Mouse (Mus musculus) embryo, embryonic 11.5 days (tissue): ENCODE measurements at regions not wholly inside any gene's neighbourhood (a gene's known extent, or its start where the extent isn't known, plus 50 kb on each side); places are given as distances from the start of the nearest gene placed in this dataset.

Experiments
- DNase-seq: peaks from one replicate; pipeline ENCODE4 v3.0.0-alpha.2; 2012; ENCODE audit warnings: low read depth, low spot score

DNA sequence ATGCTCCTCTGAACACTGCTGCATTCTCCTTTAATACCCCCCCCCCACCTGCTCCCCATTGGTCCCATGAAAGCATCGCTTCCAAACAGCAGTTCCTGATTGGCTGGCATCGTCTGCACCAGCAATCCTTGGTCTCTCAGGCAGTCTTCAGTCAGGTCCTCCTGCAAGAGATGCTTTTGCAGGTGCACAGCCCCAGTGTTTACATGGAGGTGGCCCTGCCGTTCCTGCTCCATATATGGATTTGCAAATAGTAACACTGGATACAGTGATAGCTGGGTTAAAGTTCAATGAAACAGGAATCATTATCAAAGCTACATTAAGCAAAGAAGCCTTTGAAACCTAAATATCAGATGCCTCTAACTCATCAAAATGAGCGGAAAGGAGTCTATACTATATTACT, 170.1 kb upstream of the Fat1 start:
- no peak for DNase-seq

DNA sequence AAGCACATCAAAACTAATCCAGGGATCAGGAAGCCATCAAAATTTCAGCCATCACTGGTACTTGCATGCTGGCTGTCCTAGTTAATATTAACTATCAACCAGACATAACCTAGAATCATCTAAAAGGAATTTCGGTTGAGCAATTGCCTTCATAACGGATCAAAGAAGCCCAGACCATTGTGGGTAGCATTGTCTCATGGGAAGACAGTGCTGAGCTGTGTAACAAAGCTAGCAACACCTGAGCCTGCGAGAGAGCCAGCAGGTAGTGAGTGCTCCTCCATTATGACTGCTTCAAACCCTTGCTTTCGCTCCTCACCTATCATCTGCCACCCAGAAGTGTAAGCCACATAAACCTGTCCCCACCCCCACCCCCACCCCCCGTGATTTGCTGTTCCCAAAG, 169.6 kb upstream of the Fat1 start:
- no peak for DNase-seq

DNA sequence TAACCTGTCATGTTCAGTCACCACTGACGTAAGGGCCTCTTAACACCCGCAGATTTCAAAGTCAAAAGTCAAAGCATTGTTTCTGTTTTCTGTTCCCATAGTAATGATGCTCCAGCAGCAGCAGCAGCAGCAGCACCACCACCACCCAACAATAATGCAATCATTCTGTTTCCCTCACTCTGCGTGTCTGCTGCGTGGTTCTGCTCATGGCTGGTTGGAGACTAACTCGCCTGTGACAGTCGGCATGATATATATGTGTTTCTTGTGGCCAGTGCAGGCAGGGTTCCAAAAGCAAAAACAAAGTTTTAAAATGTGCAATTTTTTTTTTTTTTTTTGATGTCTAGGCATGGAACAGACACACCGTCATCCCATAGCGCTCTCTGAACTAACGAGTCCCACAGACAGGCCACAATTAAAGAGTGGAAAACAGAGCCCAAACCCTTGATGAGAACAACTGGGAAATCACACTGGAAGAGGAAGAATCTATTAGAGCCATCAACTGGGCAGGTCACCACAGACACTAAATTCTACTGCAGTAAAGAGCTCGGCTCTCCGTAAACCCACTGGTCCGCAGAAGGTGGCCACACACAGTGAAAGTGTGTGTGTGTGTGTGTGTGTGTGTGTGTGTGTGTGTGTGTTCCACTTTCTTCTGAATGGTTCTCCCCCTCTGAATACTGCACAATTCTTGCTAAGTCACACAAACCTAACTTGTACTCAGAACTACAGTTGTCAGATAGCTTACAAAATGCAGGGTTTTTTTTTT, 169.0 kb upstream of the Fat1 start:
- peak; percentile 5 for DNase-seq

DNA sequence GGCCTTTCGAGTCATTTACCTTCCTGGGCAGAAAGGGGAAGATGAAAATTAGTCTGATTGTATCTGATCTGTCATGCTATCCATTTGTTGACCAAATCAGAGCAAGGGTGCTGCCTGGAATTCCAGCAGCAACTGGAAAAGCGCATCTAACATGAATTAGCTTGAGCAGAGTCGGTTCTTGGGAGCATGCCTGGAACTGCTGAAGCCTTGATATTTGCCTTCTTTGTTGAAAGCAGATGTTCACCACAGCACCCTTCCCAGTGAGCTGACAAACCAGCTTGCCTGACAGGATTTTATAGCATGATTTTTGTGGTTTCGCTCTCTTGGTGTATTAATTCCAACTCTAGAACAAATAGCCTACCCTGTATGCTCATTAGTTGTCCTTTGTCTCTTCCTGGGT, 168.0 kb upstream of the Fat1 start:
- no peak for DNase-seq

DNA sequence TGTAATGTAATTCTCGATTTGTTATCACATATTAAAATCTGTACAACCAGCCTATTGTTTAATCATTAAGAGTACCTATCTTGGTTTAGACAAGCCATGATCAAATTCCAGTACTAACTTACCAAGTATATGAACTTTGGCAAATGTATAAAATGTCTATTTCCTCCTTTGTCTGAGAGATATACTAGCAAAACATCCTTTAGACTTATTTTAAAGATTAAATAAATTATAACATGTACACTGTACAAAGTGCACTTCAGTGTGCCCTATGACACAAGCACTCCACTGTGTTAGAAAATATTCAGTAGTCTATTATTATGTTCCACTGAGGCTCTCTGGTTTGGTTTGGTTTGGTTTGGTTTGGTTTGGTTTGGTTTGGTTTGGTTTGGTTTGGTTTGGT, 156.0 kb upstream of the Fat1 start:
- DNase-seq: no peak

DNA sequence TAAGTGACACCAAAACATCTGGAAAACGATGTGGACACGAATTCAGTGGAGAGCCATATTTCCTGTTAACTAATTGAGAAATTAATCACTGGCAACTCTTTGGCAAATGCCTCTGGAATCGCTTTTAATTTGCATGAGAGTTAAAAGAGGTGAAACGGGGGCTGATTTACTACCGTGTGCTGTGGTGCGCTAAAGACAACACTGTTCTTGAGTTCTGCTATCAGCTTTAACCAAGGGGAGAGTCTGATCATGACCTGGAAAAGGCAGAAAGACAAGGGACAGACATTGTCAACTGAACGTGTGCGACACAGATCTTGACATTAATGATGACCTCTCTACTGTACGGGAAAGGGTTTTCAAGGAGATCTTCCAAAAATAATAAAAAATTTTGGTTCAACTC, 152.8 kb upstream of the Fat1 start:
- DNase-seq: no peak

DNA sequence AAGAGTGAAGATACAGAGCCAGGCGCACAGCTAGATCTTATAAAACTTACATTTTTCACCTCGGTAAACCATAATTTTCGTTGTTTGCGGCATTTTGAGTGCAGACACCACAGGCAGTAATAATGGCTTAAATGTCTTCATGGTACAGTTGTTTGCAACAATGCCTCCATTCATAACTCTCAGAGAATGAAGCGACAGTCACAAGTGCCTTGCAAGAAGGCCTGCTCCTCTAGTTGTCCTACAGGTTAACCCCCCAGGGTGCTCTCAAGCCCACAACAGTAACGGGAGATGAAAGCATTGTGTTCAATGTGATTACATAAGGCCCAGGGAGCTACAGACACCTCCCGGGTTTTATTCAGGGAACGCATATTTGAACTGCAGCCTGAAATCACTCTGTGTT, 150.1 kb upstream of the Fat1 start:
- DNase-seq: no peak

DNA sequence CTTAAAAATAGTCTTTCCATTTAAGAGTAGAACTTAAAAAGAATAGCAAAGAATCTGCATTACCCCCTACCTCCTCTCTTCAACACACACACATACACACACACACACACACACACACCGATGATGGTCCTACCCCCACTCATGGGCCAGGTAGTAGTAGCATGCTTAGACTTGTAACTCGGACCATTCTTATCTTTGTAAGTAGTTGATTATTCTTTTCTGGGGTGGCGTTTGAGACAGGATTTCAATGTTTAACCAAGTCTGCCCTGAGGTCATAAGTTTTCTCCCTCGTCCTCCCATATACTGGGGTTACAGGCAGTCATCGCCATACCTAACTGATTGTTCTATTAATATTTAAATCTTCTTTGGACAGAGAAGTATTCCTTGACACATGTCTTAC, 148.5 kb upstream of the Fat1 start:
- no peak for DNase-seq

DNA sequence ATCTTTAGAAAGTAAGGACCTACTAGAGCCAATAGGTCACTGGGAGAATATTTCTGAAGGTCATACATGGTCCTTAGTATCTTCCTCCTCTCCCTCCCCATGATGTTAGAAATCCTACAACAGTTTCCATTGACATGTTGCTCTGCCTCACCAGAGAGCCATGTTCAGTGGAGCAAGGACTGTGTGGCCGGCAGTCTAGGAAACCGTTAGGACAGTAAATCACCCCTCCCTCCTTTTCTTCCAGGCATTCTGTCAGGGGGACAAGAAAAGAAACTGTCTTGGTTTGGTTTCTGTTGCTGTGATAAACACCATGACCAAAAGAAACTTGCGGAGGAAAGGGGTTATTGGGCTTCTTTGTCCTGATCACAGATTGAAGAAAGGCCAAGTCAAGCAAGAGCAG, 147.0 kb upstream of the Fat1 start:
- DNase-seq: no peak

DNA sequence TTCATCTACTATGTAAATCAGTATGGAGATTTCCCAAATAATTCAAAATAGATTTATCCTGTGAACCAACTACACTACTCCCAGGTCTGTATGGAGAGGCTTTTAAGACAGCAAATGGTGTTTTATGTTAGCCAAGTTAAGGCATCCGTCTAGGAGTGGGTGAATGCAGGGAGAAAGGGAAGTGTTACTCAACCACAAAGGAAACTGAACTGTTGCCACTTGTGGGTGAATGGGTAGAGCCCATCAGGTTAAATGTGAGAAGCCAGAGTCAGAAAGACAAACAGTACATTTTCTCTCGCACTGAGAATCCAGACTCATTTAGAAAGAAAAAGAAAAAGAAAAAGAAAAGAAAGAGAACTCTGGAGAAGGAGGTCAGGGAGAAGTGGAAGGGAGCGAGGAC, 135.7 kb upstream of the Fat1 start:
- no peak for DNase-seq

DNA sequence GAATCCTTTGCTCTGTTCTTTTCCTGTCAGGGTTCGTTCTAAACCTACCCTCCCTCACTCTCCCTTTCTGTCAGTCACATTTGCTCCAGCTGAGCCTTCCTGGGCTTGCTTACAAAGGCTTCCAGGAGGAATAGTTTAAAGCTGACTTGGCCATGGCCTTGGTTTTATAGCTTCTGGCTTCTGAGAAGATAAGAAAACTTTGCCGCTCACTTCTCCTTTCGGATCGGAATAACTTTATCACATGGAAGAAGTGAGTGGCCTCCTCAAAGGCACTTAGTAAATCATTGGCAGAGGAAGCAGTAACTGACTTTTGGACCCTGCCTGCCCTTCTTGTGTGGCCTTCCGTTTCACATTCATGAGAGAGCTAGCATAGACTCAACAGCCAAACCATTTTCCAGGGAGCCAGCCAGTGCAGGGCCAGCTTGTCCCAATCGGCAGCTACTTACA, 134.4 kb upstream of the Fat1 start:
- peak; percentile 17 for DNase-seq

DNA sequence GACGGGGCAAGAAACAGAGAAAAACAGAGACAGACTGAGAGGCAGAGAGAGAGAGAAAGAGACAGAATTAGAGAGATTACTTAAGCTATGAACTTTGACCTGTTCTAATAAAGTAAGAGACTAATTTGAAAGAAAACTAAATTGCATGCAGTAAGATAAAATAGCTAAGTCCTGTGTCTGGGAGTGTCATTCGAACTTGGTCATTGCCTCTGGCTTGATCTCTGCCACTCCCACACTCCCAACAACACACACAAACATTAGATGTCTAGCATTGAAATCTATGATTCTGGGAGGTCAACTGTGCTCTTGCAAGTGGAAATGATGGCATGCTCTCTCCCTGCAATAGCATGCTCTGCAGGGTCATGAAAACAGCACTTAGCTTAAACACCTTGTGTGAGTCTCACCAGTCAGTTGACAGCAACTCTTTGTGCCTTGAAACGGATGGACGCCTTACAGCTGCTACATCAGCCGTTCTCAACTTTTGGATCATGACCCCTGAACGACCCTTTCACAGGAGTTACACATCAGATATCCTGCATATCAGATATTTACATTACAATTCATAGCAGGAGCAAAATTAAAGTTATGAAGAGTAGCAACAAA, 133.5 kb upstream of the Fat1 start:
- no peak for DNase-seq

DNA sequence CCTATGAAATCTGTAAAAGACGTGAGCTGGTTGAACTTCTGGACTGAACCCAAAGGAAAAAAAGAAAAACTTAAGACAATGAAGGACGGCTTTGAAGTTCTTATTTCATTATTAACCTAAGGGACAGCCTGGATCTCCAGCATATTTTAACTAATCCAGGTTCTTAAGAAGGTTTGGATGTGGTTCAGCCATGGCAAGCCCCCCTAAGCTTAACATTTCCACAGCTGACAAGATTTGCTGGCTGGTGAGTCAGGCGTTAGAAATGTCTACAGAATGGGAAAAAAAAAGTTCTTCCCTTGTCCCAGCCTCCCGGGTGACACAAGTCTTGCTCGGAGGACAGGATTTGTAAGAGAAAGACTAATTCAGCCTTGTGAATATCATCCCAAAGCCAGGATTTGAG, 132.9 kb upstream of the Fat1 start:
- no peak for DNase-seq

DNA sequence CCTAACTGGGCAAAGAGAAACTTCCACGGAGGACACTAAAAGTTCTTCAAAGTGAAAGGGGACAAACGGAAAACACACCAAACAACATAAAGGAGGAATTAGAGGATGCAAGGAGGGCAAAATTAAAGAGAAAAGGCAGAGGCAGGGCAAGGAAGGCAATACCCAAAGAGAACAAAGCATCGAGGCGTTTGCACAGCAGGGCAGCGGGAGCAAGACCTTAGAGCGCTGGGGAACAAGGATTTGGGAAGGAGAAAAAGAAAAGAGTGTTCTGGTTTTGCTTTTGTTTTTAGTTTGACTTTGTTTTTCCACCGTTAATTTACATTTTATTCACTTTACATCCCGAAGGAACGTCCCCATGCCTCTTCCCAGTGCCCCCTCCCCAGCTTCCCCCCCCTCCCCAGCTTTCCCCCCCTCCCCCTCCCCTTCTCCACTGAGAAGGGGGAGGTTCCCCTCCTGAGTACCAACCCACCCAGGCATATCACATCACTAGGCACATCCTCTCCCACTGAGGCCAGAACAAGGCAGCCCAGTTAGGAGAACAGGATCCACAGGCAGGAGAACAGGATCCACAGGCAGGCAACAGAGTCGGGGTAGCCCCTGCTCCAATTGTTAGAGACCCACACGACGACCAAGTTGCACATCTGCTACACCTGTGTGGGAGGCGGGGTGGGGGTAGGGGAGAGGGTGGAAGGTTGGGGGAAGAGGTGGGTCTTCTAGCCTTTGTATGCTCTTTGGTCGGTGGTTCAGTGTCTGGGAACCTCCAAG, 130.7 kb upstream of the Fat1 start:
- DNase-seq: no peak

DNA sequence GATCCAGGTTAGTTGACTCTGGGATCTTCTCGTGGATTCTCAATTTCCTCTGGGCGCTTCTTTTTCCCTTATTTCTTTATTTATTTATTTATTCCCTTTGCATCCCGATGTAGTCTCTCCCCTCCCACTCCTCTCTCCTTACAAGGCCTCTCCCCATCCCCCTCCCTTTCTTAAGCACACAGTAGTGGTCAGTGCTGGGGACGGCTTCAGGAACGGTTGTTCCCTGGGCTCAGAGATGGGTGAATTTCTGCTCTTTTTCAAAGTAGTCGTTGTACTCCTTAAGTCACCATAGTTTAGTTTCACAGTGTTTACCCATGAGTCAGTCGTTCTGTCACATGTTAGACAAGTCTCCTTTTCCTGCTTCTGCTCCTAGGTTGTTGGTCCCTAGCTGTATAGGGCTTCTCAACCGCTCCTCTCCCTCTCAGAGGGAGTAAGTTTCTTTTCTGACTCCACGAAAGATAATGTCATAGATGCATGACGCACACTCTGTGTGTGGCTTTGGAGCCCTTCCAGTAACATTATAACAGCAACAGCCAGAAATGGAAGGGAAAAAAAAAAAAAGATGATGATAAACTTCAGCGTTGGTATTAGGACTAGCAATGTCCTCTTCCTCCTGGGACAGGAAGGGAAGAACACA, 129.9 kb upstream of the Fat1 start:
- no peak for DNase-seq

DNA sequence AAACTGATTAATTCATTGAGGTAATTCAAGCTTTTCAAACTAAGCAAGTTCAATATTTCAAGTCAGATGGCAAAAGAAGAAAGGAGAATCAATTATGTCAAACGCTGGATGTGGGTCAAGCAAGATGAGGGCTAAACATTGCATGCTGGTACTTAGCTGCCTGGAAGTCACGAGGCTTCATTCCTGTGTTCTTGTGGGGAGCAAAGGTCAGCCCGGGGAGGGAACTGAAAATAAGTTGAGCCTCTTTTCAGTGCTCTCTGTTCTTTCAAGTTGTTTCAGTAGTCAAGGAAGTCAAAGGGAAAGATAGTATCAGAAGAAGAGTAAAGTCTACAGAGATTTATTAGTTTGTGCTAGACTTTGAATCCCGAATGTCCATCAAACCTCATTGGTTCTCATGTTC, 122.9 kb upstream of the Fat1 start:
- DNase-seq: no peak

DNA sequence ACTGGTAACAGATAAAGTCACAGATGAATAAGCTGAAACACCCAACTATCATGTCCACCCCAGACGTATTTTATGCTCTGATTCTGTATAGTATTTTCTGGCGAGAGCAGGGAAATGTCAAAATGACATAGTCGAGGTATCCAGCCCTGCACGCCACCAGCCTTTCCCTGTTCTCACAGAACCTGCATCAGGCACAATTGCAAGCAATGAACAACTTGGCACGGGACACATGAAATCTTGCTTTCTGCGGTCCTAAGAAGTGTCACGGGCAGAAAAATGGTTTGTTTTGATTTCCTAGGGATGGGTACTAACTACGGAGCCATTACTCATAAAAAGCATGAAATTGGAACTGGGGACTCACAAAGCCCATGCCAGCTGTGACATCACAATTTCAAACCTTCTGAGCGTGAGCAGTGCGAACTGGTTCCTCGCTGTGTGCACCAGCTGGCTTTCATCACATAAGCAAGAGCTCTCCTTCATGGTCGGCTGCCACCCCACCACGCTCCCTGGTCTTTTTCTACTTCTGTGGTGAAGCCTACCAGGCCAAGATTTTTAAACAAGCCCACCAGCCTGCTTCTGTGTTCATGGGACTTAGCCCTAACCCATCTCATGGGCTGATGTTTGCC, 117.6 kb upstream of the Fat1 start:
- DNase-seq: no peak

DNA sequence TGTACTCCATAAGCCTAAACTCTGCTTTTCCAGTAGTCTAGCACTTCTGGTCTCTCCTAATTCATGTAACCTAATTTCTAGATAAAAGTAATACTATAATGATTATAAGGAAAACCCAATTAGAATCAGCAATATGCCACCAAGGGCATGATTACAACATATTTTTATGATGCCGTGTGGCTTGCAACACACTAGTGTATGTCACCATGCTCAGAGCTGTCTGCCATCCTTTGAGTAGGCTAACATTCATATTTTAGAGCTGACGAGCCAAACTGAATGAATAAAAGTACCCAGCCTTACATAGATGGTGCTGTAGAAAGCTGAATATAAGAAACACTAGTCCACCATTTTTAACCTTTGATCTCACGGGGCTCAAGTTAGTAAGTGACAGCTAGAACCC, 116.0 kb upstream of the Fat1 start:
- no peak for DNase-seq

DNA sequence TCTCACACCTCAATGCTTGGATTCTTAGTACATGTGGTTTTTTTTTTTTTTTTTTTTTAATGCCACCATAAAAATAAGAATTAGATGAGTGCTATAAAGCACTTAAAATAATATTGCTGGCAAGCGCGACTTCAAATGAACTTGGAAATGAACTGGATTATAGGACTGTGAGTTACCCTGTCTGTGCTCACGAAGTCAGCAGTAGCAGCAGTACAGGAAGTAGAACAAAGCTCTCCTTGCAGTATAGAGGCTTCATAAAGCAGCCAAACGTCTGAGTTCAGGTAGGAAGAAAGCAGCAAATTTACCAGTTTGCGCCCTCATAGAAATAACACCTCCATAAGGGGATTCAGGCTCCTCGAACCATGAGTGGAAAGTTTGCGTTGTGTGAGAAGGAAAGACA, 115.6 kb upstream of the Fat1 start:
- no peak for DNase-seq

DNA sequence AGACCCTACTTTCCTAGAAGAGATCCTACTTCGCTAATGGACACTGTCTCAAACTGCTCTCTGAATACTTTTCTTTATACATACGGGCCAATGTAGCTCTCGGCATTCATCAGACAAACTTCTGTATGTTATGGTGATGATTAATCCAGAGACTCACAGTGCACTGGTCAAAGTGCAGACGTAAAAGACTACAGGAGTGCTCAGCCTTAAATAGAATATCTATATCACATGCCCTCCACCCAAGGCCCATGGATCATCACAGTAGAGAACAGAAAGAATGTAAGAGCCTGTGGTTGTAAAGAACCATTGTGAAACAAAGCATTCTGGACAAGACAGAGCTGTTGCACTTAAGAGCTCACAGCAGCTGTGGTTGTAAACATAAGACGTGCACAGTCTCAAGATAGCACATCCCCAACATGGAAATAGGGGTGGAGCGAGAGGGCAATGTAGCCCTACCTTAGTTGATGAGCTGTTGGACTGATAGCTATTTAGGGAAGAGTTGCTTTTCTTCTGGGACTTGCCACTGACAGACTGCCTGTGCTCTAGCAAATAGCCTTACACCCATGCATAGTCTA, 110.0 kb upstream of the Fat1 start:
- no peak for DNase-seq

DNA sequence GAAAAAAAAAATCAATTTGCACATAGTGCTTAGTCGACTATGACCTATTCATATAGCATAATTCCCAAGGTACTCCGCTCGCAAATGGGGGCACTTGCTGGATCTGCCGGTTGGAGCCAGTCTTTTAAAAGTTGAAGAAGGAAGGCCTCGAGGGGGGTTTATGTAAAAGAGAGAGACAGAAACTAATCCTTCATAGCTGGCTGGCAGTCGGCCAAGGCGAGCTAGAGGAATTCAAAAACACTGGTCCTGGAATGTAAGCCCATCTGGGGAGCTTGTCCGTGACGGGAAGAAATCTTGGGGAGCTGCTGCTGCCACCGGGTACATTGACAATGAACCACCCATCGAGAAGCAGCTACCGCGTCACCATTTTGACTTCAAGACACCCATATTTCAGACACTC, 108.3 kb upstream of the Fat1 start:
- peak; percentile 67 for DNase-seq

DNA sequence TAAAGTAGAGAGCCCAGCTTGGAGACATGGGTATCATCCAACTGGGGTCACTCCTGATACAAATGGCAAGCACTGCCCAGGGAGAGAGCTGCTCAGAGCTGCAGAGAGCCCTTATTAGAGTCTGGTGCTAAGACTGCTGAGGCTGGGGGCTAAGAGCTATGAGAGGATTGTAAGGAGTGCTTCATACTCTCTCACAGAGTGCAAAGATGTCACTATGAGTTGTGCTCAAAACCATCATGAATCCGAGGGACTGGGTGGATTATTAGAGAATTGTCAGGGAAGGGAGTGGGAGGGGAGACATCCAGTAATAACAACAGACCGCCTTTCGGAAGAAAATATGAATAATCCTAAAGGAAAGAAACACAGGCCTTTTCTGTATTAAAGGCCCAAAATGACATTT, 107.2 kb upstream of the Fat1 start:
- no peak for DNase-seq
